8 mouse cellular contexts compared by ENCODE assay signal in genomic region chr15:102028040-102028439, GRCm38 (mm10). TPM values are rescaled to one million over a fixed set of nuclear protein-coding genes. Genes with fewer than 3 reads are reported as not detected.
DNase-seq lines count a peak whose midpoint lies in the region; ATAC-seq and TF ChIP-seq lines count a peak whose summit lies in the region.

TSS of gene Krt18 (plus strand) at chr15:102028180.

- TF ChIP-seq EP300 in stomach, postnatal 0 days (optimal IDR thresholded peaks at IDR 0.05) = no peak

- no peaks in the 10 kb centered on the region for H3K36me3 ChIP-seq in embryonic facial prominence, embryonic 13.5 days
- no peaks in the 10 kb centered on the region for H3K36me3 ChIP-seq in intestine, embryonic 16.5 days (ENCODE audit: control insufficient read depth, insufficient read depth, low read length)
- 0 out of 2 replicates have a peak, but pooled peaks cover 3% of the 10 kb centered on the region for H3K36me3 ChIP-seq in lung, embryonic 15.5 days
- H3K36me3 ChIP-seq in stomach, postnatal 0 days (ENCODE audit: control insufficient read depth, insufficient read depth, low read length) = no peaks in the 10 kb centered on the region

- WGBS in embryonic facial prominence, embryonic 13.5 days = under 1% methylated on average over 28 of the region's 28 CpGs
- WGBS in intestine, embryonic 16.5 days = 1% methylated on average over 28 of the region's 28 CpGs
- WGBS in lung, embryonic 15.5 days = 2% methylated on average over 28 of the region's 28 CpGs
- WGBS in stomach, postnatal 0 days = under 1% methylated on average over 28 of the region's 28 CpGs

- peaks cover 53% of the 10 kb centered on the region for H3K27me3 ChIP-seq in embryonic facial prominence, embryonic 13.5 days
- no peaks in the 10 kb centered on the region for H3K27me3 ChIP-seq in intestine, embryonic 16.5 days (replicated peaks; ENCODE audit: control insufficient read depth, insufficient read depth, low read length)
- peaks cover 20% of the 10 kb centered on the region for H3K27me3 ChIP-seq in lung, embryonic 15.5 days
- no peaks in the 10 kb centered on the region for H3K27me3 ChIP-seq in stomach, postnatal 0 days (ENCODE audit: control insufficient read depth, insufficient read depth, low read length)

- intact Hi-C loops in gastrocnemius, adult 2 months (cut with DNase I) = no loop called here
- intact Hi-C loops in gastrocnemius, postnatal 14 days (cut with DNase I; ENCODE audit: low total_unique reads) = no loop called here

- peak within 1 kb of the TSS; percentile 51 for H3K4me3 ChIP-seq in gastrocnemius, adult 2 months
- peak within 1 kb of the TSS; percentile 42 for H3K4me3 ChIP-seq in embryonic facial prominence, embryonic 13.5 days
- H3K4me3 ChIP-seq in intestine, embryonic 16.5 days (ENCODE audit: low read length) = peak within 1 kb of the TSS; percentile 62
- H3K4me3 ChIP-seq in lung, embryonic 15.5 days = peak within 1 kb of the TSS; percentile 50
- H3K4me3 ChIP-seq in stomach, postnatal 0 days (ENCODE audit: low read depth, low read length) = peak within 1 kb of the TSS; percentile 47

- H3K27ac ChIP-seq in gastrocnemius, adult 2 months = no peak within 1 kb of the TSS
- H3K27ac ChIP-seq in embryonic facial prominence, embryonic 13.5 days = 0 out of 2 replicates have a peak within 1 kb of the TSS, but pooled peaks have one; percentile 57
- H3K27ac ChIP-seq in intestine, embryonic 16.5 days (ENCODE audit: low read length) = peak within 1 kb of the TSS; percentile 86
- peak within 1 kb of the TSS; percentile 92 for H3K27ac ChIP-seq in lung, embryonic 15.5 days
- H3K27ac ChIP-seq in stomach, postnatal 0 days (replicated peaks) = peak within 1 kb of the TSS; percentile 93

- H3K9ac ChIP-seq in embryonic facial prominence, embryonic 13.5 days = peak within 1 kb of the TSS; percentile 65
- H3K9ac ChIP-seq in intestine, embryonic 16.5 days (ENCODE audit: low read depth, low read length) = peak within 1 kb of the TSS; percentile 83
- peak within 1 kb of the TSS; percentile 57 for H3K9ac ChIP-seq in lung, embryonic 15.5 days
- peak within 1 kb of the TSS; percentile 78 for H3K9ac ChIP-seq in stomach, postnatal 0 days (ENCODE audit: low read length)

- H3K9me3 ChIP-seq in embryonic facial prominence, embryonic 13.5 days = no peaks in the 10 kb centered on the region
- H3K9me3 ChIP-seq in intestine, embryonic 16.5 days (ENCODE audit: control insufficient read depth, low read length) = no peaks in the 10 kb centered on the region
- no peaks in the 10 kb centered on the region for H3K9me3 ChIP-seq in lung, embryonic 15.5 days
- H3K9me3 ChIP-seq in stomach, postnatal 0 days (ENCODE audit: control insufficient read depth, low read length) = no peaks in the 10 kb centered on the region

- TF ChIP-seq CTCF in gastrocnemius, adult 2 months (IDR thresholded peaks at IDR 0.05) = no peak
- TF ChIP-seq CTCF in stomach, postnatal 0 days (IDR thresholded peaks at IDR 0.05; ENCODE audit: low read depth) = no peak

- no peak for ATAC-seq in embryonic facial prominence, embryonic 13.5 days (ENCODE audit: insufficient number of reproducible peaks, insufficient read depth, low FRiP score, low TSS enrichment, low read depth)
- peak; percentile 61 for ATAC-seq in intestine, embryonic 16.5 days
- no peak for ATAC-seq in lung, embryonic 15.5 days (ENCODE audit: borderline replicate concordance, extremely low read depth, low FRiP score, low TSS enrichment)
- peak; percentile 54 for ATAC-seq in stomach, postnatal 0 days (ENCODE audit: low FRiP score, low TSS enrichment)

- DNase-seq in gastrocnemius, adult 2 months = no peak
- DNase-seq in gastrocnemius, postnatal 14 days = no peak
- DNase-seq in stomach, postnatal 0 days (ENCODE audit: low spot score) = peak; percentile 89
- DNase-seq in gastrocnemius, adult 18-20 months (ENCODE audit: low spot score) = no peak
- no peak for DNase-seq in layer of hippocampus, adult 18-20 months (ENCODE audit: low spot score in 2 of 2)

- H3K4me2 ChIP-seq in embryonic facial prominence, embryonic 13.5 days = peak within 1 kb of the TSS; percentile 64
- peak within 1 kb of the TSS; percentile 52 for H3K4me2 ChIP-seq in intestine, embryonic 16.5 days (ENCODE audit: low read depth, low read length)
- H3K4me2 ChIP-seq in lung, embryonic 15.5 days = peak within 1 kb of the TSS; percentile 52
- peak within 1 kb of the TSS; percentile 48 for H3K4me2 ChIP-seq in stomach, postnatal 0 days (replicated peaks; ENCODE audit: low read depth)

- H3K4me1 ChIP-seq in embryonic facial prominence, embryonic 13.5 days = peaks cover 27% of the 10 kb centered on the region
- H3K4me1 ChIP-seq in intestine, embryonic 16.5 days (ENCODE audit: control insufficient read depth, insufficient read depth, low read length) = peaks cover 23% of the 10 kb centered on the region
- H3K4me1 ChIP-seq in lung, embryonic 15.5 days = peaks cover 46% of the 10 kb centered on the region
- H3K4me1 ChIP-seq in stomach, postnatal 0 days (replicated peaks; ENCODE audit: control insufficient read depth, insufficient read depth) = peaks cover 7% of the 10 kb centered on the region

RNA-seq across cellular contexts. Expression of gene Krt18, which starts in this region (rescaled TPM):
- under 1 TPM in 1 of 2 experiments, not detected in 1; 0.33 TPM for total RNA-seq in gastrocnemius, adult 2 months (2021)
- 1 to 10 TPM in 1 of 2 experiments, under 1 TPM in 1; 0.42 to 1.6 TPM for total RNA-seq in gastrocnemius, postnatal 14 days (2021)
- 36.0 and 58.9 TPM in 2 replicates for polyA plus RNA-seq in embryonic facial prominence, embryonic 13.5 days (2015; fragmentation: Nextera tagmentation; extraction: Ambion mirVana)
- polyA plus RNA-seq in intestine, embryonic 16.5 days (2015; fragmentation: Nextera tagmentation; extraction: Ambion mirVana) = 353 and 370 TPM in 2 replicates
- polyA plus RNA-seq in lung, embryonic 15.5 days (2015; fragmentation: Nextera tagmentation; extraction: Ambion mirVana) = 221 and 264 TPM in 2 replicates
- polyA plus RNA-seq in stomach, postnatal 0 days (2015; fragmentation: Nextera tagmentation; extraction: Ambion mirVana) = 715 and 753 TPM in 2 replicates
- 1 to 10 TPM in 1 of 2 experiments, under 1 TPM in 1; 0.48 to 1.1 TPM for total RNA-seq in gastrocnemius, adult 18-20 months (2021)
- total RNA-seq in layer of hippocampus, adult 18-20 months (2021) = under 1 TPM; 0.23 to 0.64 TPM

Comparison
In these comparisons a context has a peak if more than half of its experiments do, and no peak if none do; other contexts are left out.
1. ATAC-seq: peak in intestine, embryonic 16.5 days (single experiment) and stomach, postnatal 0 days (single experiment); none in embryonic facial prominence, embryonic 13.5 days (single experiment) and lung, embryonic 15.5 days (single experiment).
2. Peak in every context shown above with its lines, with median percentiles within 50 percentile points of each other: H3K4me3 ChIP-seq, H3K4me2 ChIP-seq and H3K9ac ChIP-seq.